Mouse (Mus musculus): ENCODE data around the gene Myom3. TPM values are rescaled to one million over a fixed set of nuclear protein-coding genes. Genes with fewer than 3 reads are reported as not detected.

The Myom3 gene
- polyA plus RNA-seq, 1 experiment: not detected

GRCm38 (mm10) chr4:135844400-135844799 lies 84.9 kb downstream of the Myom3 start:
- no peak overlapping the region for H3K27ac ChIP-seq (ENCODE audit: insufficient read depth, low read depth, low read length)
- H3K4me3 ChIP-seq (ENCODE audit: insufficient read depth, low read length): no peak overlapping the region
- TF ChIP-seq CTCF (IDR thresholded peaks at IDR 0.05; ENCODE audit: low read depth, low read length): no peak
- no peak for TF ChIP-seq POLR2A (IDR thresholded peaks at IDR 0.05; ENCODE audit: borderline replicate concordance, low read depth, low read length)
- 0 out of 2 replicates have a peak, but pooled peaks cover 3% of the 10 kb centered on the region for H3K4me1 ChIP-seq (ENCODE audit: control insufficient read depth, insufficient read depth, low read length)

GRCm38 (mm10) chr4:135847581-135847980 lies 88.1 kb downstream of the Myom3 start:
- H3K27ac ChIP-seq (ENCODE audit: insufficient read depth, low read depth, low read length): no peak overlapping the region
- TF ChIP-seq POLR2A (IDR thresholded peaks at IDR 0.05; ENCODE audit: borderline replicate concordance, low read depth, low read length) (no peak), CTCF (IDR thresholded peaks at IDR 0.05; ENCODE audit: low read depth, low read length) (no peak)
- 0 out of 2 replicates have a peak, but pooled peaks cover 3% of the 10 kb centered on the region for H3K4me1 ChIP-seq (ENCODE audit: control insufficient read depth, insufficient read depth, low read length)
- H3K4me3 ChIP-seq (ENCODE audit: insufficient read depth, low read length): no peak overlapping the region

- TF ChIP-seq POLR2A (IDR thresholded peaks at IDR 0.05; ENCODE audit: borderline replicate concordance, low read depth, low read length): no peak
- TF ChIP-seq CTCF (IDR thresholded peaks at IDR 0.05; ENCODE audit: low read depth, low read length): no peak
- Histone ChIP-seq H3K27ac (ENCODE audit: insufficient read depth, low read depth, low read length) (no peak overlapping the region), H3K4me3 (ENCODE audit: insufficient read depth, low read length) (no peak overlapping the region), H3K4me1 (ENCODE audit: control insufficient read depth, insufficient read depth, low read length) (peaks cover 8% of the 10 kb centered on the region)
These were observed 91.0 kb downstream of the Myom3 start for GRCm38 (mm10) chr4:135850411-135851095.

DNA sequence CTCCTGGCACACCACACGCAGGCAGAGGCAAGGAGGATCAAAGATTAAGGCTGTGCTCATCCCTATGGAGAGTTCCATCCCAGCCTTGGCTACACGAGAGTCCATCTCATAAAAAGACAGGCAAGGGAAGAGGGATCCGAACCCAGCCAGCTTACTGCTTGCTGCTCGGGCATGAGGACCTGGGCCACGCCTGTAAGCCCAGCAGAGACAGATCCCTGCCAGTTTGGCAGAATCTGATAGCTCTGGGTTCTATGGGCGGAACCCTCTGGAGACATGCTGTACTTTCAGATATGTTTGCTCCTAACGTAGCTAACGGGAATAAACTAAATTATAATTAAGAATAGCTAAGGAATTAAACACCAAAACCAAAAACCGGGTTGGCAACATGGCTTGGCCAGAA lies 92.4 kb downstream of the Myom3 start:
- peaks cover 8% of the 10 kb centered on the region for H3K4me1 ChIP-seq (ENCODE audit: control insufficient read depth, insufficient read depth, low read length)
- no peak overlapping the region for H3K27ac ChIP-seq (ENCODE audit: insufficient read depth, low read depth, low read length)
- TF ChIP-seq POLR2A (IDR thresholded peaks at IDR 0.05; ENCODE audit: borderline replicate concordance, low read depth, low read length): no peak
- no peak for TF ChIP-seq CTCF (IDR thresholded peaks at IDR 0.05; ENCODE audit: low read depth, low read length)
- H3K4me3 ChIP-seq (ENCODE audit: insufficient read depth, low read length): no peak overlapping the region

GRCm38 (mm10) chr4:135853987-135854546 lies 94.6 kb downstream of the Myom3 start:
- Histone ChIP-seq H3K27ac (ENCODE audit: insufficient read depth, low read depth, low read length) (no peak overlapping the region), H3K4me1 (ENCODE audit: control insufficient read depth, insufficient read depth, low read length) (peaks cover 13% of the 10 kb centered on the region), H3K4me3 (ENCODE audit: insufficient read depth, low read length) (no peak overlapping the region)
- TF ChIP-seq POLR2A (IDR thresholded peaks at IDR 0.05; ENCODE audit: borderline replicate concordance, low read depth, low read length): no peak
- no peak for TF ChIP-seq CTCF (IDR thresholded peaks at IDR 0.05; ENCODE audit: low read depth, low read length)

DNA sequence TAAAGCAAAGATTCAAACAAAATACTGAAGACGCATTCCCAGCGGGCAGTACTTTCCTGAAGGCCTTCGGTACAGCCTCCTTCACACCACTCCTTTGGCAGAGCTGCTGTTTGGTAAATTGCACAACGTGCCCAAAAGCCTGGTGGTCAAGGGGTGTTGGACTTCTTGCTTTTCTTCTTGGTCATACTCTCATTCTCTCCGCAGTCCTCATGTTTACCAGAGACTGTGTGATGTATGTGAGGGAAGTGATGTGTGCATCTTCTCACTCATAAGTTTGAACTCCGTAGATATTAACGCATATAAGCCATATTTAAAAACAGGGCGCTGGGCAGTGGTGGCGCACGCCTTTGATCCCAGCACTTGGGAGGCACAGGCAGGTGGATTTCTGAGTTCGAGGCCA lies 95.1 kb downstream of the Myom3 start:
- TF ChIP-seq POLR2A (IDR thresholded peaks at IDR 0.05; ENCODE audit: borderline replicate concordance, low read depth, low read length) (no peak), CTCF (IDR thresholded peaks at IDR 0.05; ENCODE audit: low read depth, low read length) (no peak)
- H3K4me3 ChIP-seq (ENCODE audit: insufficient read depth, low read length): 0 out of 2 replicates have a peak overlapping the region, but pooled peaks have one; percentile 72
- peaks cover 16% of the 10 kb centered on the region for H3K4me1 ChIP-seq (ENCODE audit: control insufficient read depth, insufficient read depth, low read length)
- H3K27ac ChIP-seq (ENCODE audit: insufficient read depth, low read depth, low read length): peak overlapping the region; percentile 92

GRCm38 (mm10) chr4:135855080-135855479 lies 95.6 kb downstream of the Myom3 start:
- peaks cover 19% of the 10 kb centered on the region for H3K4me1 ChIP-seq (ENCODE audit: control insufficient read depth, insufficient read depth, low read length)
- H3K27ac ChIP-seq (ENCODE audit: insufficient read depth, low read depth, low read length): peak overlapping the region; percentile 92
- TF ChIP-seq POLR2A (IDR thresholded peaks at IDR 0.05; ENCODE audit: borderline replicate concordance, low read depth, low read length) (no peak), CTCF (IDR thresholded peaks at IDR 0.05; ENCODE audit: low read depth, low read length) (no peak)
- H3K4me3 ChIP-seq (ENCODE audit: insufficient read depth, low read length): peak overlapping the region; percentile 72

DNA sequence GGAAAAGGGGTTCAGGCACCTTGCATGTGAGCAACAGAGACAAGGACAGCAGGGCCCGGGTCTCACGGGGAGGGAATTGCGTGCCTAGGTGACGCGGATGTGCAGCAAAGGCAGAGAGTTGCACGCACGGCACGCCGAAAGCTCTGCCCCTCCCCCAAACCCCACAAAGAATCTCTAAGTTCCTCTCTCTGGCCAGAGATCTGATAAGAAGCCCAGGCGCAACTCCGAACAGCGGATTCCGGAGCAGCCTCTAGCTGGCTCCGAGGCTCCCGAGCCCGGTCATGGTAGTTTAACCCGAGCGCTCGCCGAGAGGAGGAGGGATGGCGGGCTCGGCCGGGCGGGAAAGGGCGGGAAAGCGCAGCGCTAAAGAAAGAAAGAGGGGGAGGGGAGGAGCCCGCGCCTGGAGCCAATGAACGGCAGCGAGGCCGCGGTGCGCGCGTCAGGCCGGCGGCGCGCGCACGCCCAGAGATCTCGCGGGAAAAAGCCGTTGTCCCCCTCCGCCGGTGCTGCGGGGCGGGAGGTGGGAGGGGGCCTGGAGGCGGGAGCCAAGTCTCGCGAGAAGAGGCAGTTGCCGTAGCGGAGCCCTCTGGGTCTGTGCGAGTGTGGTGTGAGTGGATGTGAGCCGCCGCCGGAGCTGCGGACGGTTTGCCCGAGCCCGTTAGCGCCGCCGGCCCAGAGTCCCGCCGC lies 96.2 kb downstream of the Myom3 start, which contains the start of gene Srsf10:
TSS of gene Srsf10 (plus strand) at position 212 of the 687 bp plus-strand sequence.
- TF ChIP-seq POLR2A (IDR thresholded peaks at IDR 0.05; ENCODE audit: borderline replicate concordance, low read depth, low read length) (no peak), CTCF (IDR thresholded peaks at IDR 0.05; ENCODE audit: low read depth, low read length) (no peak)
- peaks cover 20% of the 10 kb centered on the region for H3K4me1 ChIP-seq (ENCODE audit: control insufficient read depth, insufficient read depth, low read length)
- peak within 1 kb of the TSS; percentile 85 for H3K4me3 ChIP-seq (ENCODE audit: insufficient read depth, low read length)
- H3K27ac ChIP-seq (ENCODE audit: insufficient read depth, low read depth, low read length): peak within 1 kb of the TSS; percentile 92

GRCm38 (mm10) chr4:135856223-135857091 lies 96.9 kb downstream of the Myom3 start:
- Histone ChIP-seq H3K4me3 (ENCODE audit: insufficient read depth, low read length) (peak overlapping the region; percentile 85), H3K27ac (ENCODE audit: insufficient read depth, low read depth, low read length) (peak overlapping the region; percentile 89), H3K4me1 (ENCODE audit: control insufficient read depth, insufficient read depth, low read length) (peaks cover 23% of the 10 kb centered on the region)
- TF ChIP-seq POLR2A (IDR thresholded peaks at IDR 0.05; ENCODE audit: borderline replicate concordance, low read depth, low read length) (no peak), CTCF (IDR thresholded peaks at IDR 0.05; ENCODE audit: low read depth, low read length) (no peak)

All from bone marrow macrophage, adult 2 months (primary cell).